Mouse (Mus musculus) MEL (cell line): ENCODE results near the gene Lonrf2. TPM values are rescaled to one million over a fixed set of nuclear protein-coding genes. Genes with fewer than 3 reads are reported as not detected.

Source experiments
- DNase-seq: peaks from one replicate; pipeline ENCODE4 v3.0.0; 2011; ENCODE audit warnings: low read depth, low spot score
- H3K27ac ChIP-seq: 2 replicates; pipeline ENCODE4 v1.5.1; 2012; ENCODE audit warnings: low read depth, mild to moderate bottlenecking, control low read depth, low read length, moderate library complexity; ENCODE audit not compliant: control insufficient read depth
- H3K27me3 ChIP-seq, 2 experiments: fragments of 150-350 bp in 1 of 2; sonication (generic) in 1 of 2; 2 replicates each; pipeline ENCODE4 v1.6.1; 2012; ENCODE audit warnings: low read length in 2 of 2, mild to moderate bottlenecking in 2 of 2, improper control_type of control experiment in 1 of 2, moderate library complexity in 1 of 2; ENCODE audit not compliant: insufficient read depth in 2 of 2, control insufficient read depth in 1 of 2
- H3K36me3 ChIP-seq, 2 experiments: 2 replicates each; pipeline ENCODE4 v1.6.1; 2012 to 2014; ENCODE audit warnings: low read length in 2 of 2, improper control_type of control experiment in 1 of 2, inconsistent platforms in 1 of 2, mild to moderate bottlenecking in 1 of 2; ENCODE audit not compliant: insufficient read depth in 2 of 2, control insufficient read depth in 1 of 2
- H3K4me1 ChIP-seq, 2 experiments: fragments of 150-350 bp in 1 of 2; sonication (generic) in 1 of 2; 2 replicates each; pipeline ENCODE4 v1.6.1; 2012; ENCODE audit warnings: low read length in 2 of 2, improper control_type of control experiment in 1 of 2, mild to moderate bottlenecking in 1 of 2; ENCODE audit not compliant: insufficient read depth in 2 of 2, control insufficient read depth in 1 of 2
- H3K4me3 ChIP-seq, 2 experiments: fragments of 150-350 bp in 1 of 2; sonication (generic) in 1 of 2; 2 replicates each; pipeline ENCODE4 v1.5.1; 2012; ENCODE audit warnings: low read depth in 2 of 2, low read length in 2 of 2, mild to moderate bottlenecking in 2 of 2, moderate library complexity in 2 of 2, control low read depth in 1 of 2, improper control_type of control experiment in 1 of 2; ENCODE audit not compliant: control insufficient read depth in 1 of 2, insufficient read depth in 1 of 2
- H3K79me2 ChIP-seq: 2 replicates; pipeline ENCODE4 v1.6.1; 2012; ENCODE audit warnings: mild to moderate bottlenecking, low read length, moderate library complexity; ENCODE audit not compliant: control insufficient read depth, poor library complexity, insufficient read depth
- H3K9ac ChIP-seq: 2 replicates; pipeline ENCODE4 v1.6.1; 2012; ENCODE audit warnings: low read depth, mild to moderate bottlenecking, control low read depth, low read length, moderate library complexity; ENCODE audit not compliant: control insufficient read depth, poor library complexity, severe bottlenecking
- H3K9me3 ChIP-seq: fragments of 150-350 bp; sonication (generic); replicated peaks from 2 replicates; pipeline ENCODE4 v1.6.1; 2012; ENCODE audit warnings: mild to moderate bottlenecking, low read length, improper control_type of control experiment, moderate library complexity; ENCODE audit not compliant: insufficient read depth
- CHD1 ChIP-seq: IDR thresholded peaks from 2 replicates; pipeline ENCODE4 v1.6.1; 2012; ENCODE audit warnings: low read depth, mild to moderate bottlenecking, inconsistent platforms, low read length, improper control_type of control experiment
- CTCF ChIP-seq, 3 experiments: IDR thresholded peaks in 2 of 3; conservative IDR thresholded peaks in 1 of 3; 2 replicates each; pipeline ENCODE4 v1.5.1; 2011 to 2012; ENCODE audit warnings: low read length in 3 of 3, low read depth in 2 of 3, mild to moderate bottlenecking in 2 of 3, improper control_type of control experiment in 1 of 3, inconsistent platforms in 1 of 3, mixed read lengths in 1 of 3, moderate library complexity in 1 of 3; ENCODE audit not compliant: control insufficient read depth in 1 of 3, insufficient read depth in 1 of 3, poor library complexity in 1 of 3, severe bottlenecking in 1 of 3
- E2F4 ChIP-seq: IDR thresholded peaks from 2 replicates; pipeline ENCODE4 v1.6.1; 2011; ENCODE audit warnings: low read depth, low read length, improper control_type of control experiment, borderline replicate concordance
- ELF1 ChIP-seq: IDR thresholded peaks from 2 replicates; pipeline ENCODE4 v1.6.1; 2014; ENCODE audit warnings: low read depth, mild to moderate bottlenecking, inconsistent platforms, low read length, improper control_type of control experiment, moderate library complexity
- GABPA ChIP-seq: IDR thresholded peaks from 2 replicates; pipeline ENCODE4 v1.6.1; 2012; ENCODE audit warnings: low read depth, mild to moderate bottlenecking, inconsistent platforms, low read length, improper control_type of control experiment, moderate library complexity
- HCFC1 ChIP-seq: IDR thresholded peaks from 2 replicates; pipeline ENCODE4 v1.6.1; 2012; ENCODE audit warnings: low read depth, mild to moderate bottlenecking, inconsistent platforms, low read length, improper control_type of control experiment, moderate library complexity
- JUND ChIP-seq: IDR thresholded peaks from 2 replicates; pipeline ENCODE4 v1.6.1; 2011; ENCODE audit warnings: low read depth, mild to moderate bottlenecking, improper control_type of control experiment, low read length
- MAX ChIP-seq: IDR thresholded peaks from 2 replicates; pipeline ENCODE4 v1.6.1; 2011; ENCODE audit warnings: low read length, improper control_type of control experiment
- MYC ChIP-seq: IDR thresholded peaks from 2 replicates; pipeline ENCODE4 v1.6.1; 2011; ENCODE audit warnings: low read depth, mild to moderate bottlenecking, low read length, improper control_type of control experiment, moderate library complexity
- NRF1 ChIP-seq: IDR thresholded peaks from 2 replicates; pipeline ENCODE4 v1.6.1; 2014; ENCODE audit warnings: low read depth, mild to moderate bottlenecking, inconsistent platforms, low read length, improper control_type of control experiment, moderate library complexity; ENCODE audit not compliant: poor library complexity, insufficient read depth, severe bottlenecking
- POLR2AphosphoS5 ChIP-seq: IDR thresholded peaks from 2 replicates; pipeline ENCODE4 v1.6.1; 2012; ENCODE audit warnings: low read depth, borderline replicate concordance, mild to moderate bottlenecking, inconsistent platforms, low read length, moderate library complexity, mixed read lengths
- RAD21 ChIP-seq: IDR thresholded peaks from 2 replicates; pipeline ENCODE4 v1.6.1; 2011; ENCODE audit warnings: mild to moderate bottlenecking, low read depth, low read length, improper control_type of control experiment
- SMC3 ChIP-seq: IDR thresholded peaks from 2 replicates; pipeline ENCODE4 v1.6.1; 2011; ENCODE audit warnings: low read depth, low read length, improper control_type of control experiment
- USF2 ChIP-seq, 2 experiments: IDR thresholded peaks; 2 replicates each; pipeline ENCODE4 v1.6.1; 2011 to 2012; ENCODE audit warnings: improper control_type of control experiment in 2 of 2, low read length in 2 of 2, borderline replicate concordance in 1 of 2, inconsistent platforms in 1 of 2, low read depth in 1 of 2, mild to moderate bottlenecking in 1 of 2; ENCODE audit not compliant: insufficient read depth in 1 of 2
- ZC3H11A ChIP-seq: IDR thresholded peaks from 2 replicates; pipeline ENCODE4 v1.6.1; 2012; ENCODE audit warnings: low read depth, mild to moderate bottlenecking, inconsistent platforms, low read length, improper control_type of control experiment
- ZNF384 ChIP-seq: IDR thresholded peaks from 2 replicates; pipeline ENCODE4 v1.6.1; 2012; ENCODE audit warnings: low read depth, mild to moderate bottlenecking, inconsistent platforms, low read length, improper control_type of control experiment
- polyA plus RNA-seq, 2 experiments: library from polyadenylated mRNA; stranded (reverse) in 1 of 2; unstranded in 1 of 2; fragments of >175 nt in 1 of 2; fragments of >200 nt in 1 of 2; gene quantifications; 2 replicates each; pipeline versions ENCODE4 v1.2.1 to v1.2.4; 2012; ENCODE audit warnings: low replicate concordance in 2 of 2, low read depth in 1 of 2; ENCODE audit not compliant: insufficient read length in 2 of 2, insufficient read depth in 1 of 2, missing spikeins in 1 of 2
- total RNA-seq: library from RNA; depleted of rRNA; stranded (reverse); fragments of 300-350 nt; gene quantifications from 2 replicates; pipeline ENCODE4 v1.2.3, GENCODE M21; 2012

Lonrf2 gene
- total and polyA plus RNA-seq, 3 experiments: not detected

DNA sequence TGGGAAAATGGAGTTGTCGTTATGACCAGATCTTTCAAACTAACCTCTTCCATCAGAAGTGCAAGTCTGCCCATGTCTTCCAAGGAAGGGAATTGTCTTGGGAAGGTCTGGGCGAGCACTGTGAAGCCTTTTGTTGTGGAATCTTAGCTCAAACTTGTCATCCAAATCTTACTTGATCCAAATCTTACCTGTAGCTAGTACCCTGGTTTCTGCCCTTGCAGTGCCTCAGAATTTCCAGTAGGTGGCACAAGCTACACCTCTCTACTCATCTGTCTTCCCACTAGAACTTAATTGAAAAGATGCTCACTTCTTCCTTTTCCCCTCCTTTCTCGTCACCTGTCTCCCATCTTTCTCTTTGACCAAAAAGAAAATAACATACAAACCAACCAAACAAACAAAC, 47.6 kb downstream of the Lonrf2 start:
- peak; percentile 57 for DNase-seq
- Histone ChIP-seq H3K27ac (no peak overlapping the region), H3K9ac (no peak overlapping the region)

DNA sequence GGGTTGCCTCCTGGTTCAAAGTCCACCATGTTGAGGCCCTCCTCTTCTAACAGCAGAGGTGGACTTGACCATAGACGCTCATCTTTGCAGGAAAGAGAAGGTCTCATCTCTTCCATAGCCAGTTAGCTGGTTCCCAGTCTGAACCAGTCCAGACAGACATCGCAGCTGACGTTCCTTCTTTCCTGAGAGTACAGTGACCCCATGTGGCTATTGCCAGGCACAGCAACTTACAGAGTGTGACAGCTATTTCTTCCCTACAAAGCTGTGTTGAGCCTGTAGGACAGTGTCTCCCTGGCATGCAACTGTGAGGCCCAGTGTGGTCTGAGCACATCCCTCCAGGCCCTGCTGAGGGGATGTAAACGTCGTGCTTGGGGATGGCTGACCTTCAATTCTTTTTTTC, 49.1 kb downstream of the Lonrf2 start:
- Histone ChIP-seq H3K4me3 (no peak overlapping the region), H3K4me1 (no peaks in the 10 kb centered on the region), H3K36me3 (no peaks in the 10 kb centered on the region), H3K27me3 (no peaks in the 10 kb centered on the region), H3K9ac (no peak overlapping the region), H3K79me2 (no peaks in the 10 kb centered on the region), H3K27ac (no peak overlapping the region), H3K9me3 (no peaks in the 10 kb centered on the region)
- peak; percentile 80 to 88 (median 84) for TF ChIP-seq CTCF (IDR thresholded peaks at IDR 0.05 in 2 of 3, conservative IDR thresholded peaks at IDR 0.05 in 1 of 3; ENCODE audit: control insufficient read depth in 1 of 3, insufficient read depth in 1 of 3, low read depth in 2 of 3, low read length in 3 of 3, poor library complexity in 1 of 3, severe bottlenecking in 1 of 3)
- no peak for TF ChIP-seq USF2 (IDR thresholded peaks at IDR 0.05; ENCODE audit: borderline replicate concordance in 1 of 2, insufficient read depth in 1 of 2, low read depth in 1 of 2, low read length in 2 of 2)
- peak; percentile 79 for TF ChIP-seq ZC3H11A
- TF ChIP-seq SMC3: peak; percentile 91
- TF ChIP-seq MYC: no peak
- TF ChIP-seq CHD1: no peak
- TF ChIP-seq NRF1: no peak
- peak; percentile 94 for TF ChIP-seq RAD21
- peak; percentile 78 for DNase-seq

More for the DNA sequence above, 47.6 kb downstream of the Lonrf2 start:
- no peaks in the 10 kb centered on the region for H3K79me2 ChIP-seq
- no peaks in the 10 kb centered on the region for H3K36me3 ChIP-seq
- H3K27me3 ChIP-seq: no peaks in the 10 kb centered on the region; a peak in 1 of 4 replicates
- H3K4me3 ChIP-seq: no peak overlapping the region
- TF ChIP-seq ELF1 (no peak), ZNF384 (no peak), POLR2AphosphoS5 (no peak), MAX (no peak), CTCF (IDR thresholded peaks at IDR 0.05 in 2 of 3, conservative IDR thresholded peaks at IDR 0.05 in 1 of 3; ENCODE audit: control insufficient read depth in 1 of 3, insufficient read depth in 1 of 3, low read depth in 2 of 3, low read length in 3 of 3, poor library complexity in 1 of 3, severe bottlenecking in 1 of 3) (peak; percentile 59 to 96 (median 83)), HCFC1 (no peak), MYC (no peak), RAD21 (peak; percentile 65), JUND (no peak), ZC3H11A (peak; percentile 42; the same call in 1 of the 2 replicates), E2F4 (no peak), SMC3 (peak; percentile 65), GABPA (no peak)
- H3K4me1 ChIP-seq: no peaks in the 10 kb centered on the region
- H3K9me3 ChIP-seq: no peaks in the 10 kb centered on the region
